Mouse (Mus musculus) heart, adult 2 months (tissue): ENCODE measurements around the gene Cbln3. TPM values are rescaled to one million over a fixed set of nuclear protein-coding genes. Genes with fewer than 3 reads are reported as not detected.

ENCODE experiments used
- DNase-seq, 2 experiments: peaks; one replicate each; pipeline ENCODE4 v3.0.0; 2021
- H3K27ac ChIP-seq: fragments of 200-600 bp; 2 replicates; pipeline ENCODE4 v1.8.1; 2022
- H3K27me3 ChIP-seq: fragments of 200-500 bp; 2 replicates; pipeline ENCODE4 v1.6.1; 2012; ENCODE audit warnings: mild to moderate bottlenecking, low read length, inconsistent platforms, mixed read lengths; ENCODE audit not compliant: control insufficient read depth, insufficient read depth
- H3K36me3 ChIP-seq: fragments of 200-500 bp; 2 replicates; pipeline ENCODE4 v1.6.1; 2012; ENCODE audit warnings: low read length, inconsistent platforms; ENCODE audit not compliant: control insufficient read depth, insufficient read depth
- H3K4me1 ChIP-seq: fragments of 200-500 bp; 2 replicates; pipeline ENCODE4 v1.6.1; 2011; ENCODE audit warnings: low read length; ENCODE audit not compliant: control insufficient read depth, insufficient read depth
- H3K4me3 ChIP-seq: fragments of 200-600 bp; 2 replicates; pipeline ENCODE4 v1.8.1; 2022
- H3K79me2 ChIP-seq: fragments of 200-500 bp; replicated peaks from 2 replicates; pipeline ENCODE4 v1.6.1; 2012; ENCODE audit warnings: mild to moderate bottlenecking, inconsistent platforms, low read length, moderate library complexity, mixed read lengths; ENCODE audit not compliant: control insufficient read depth, insufficient read depth
- H3K9ac ChIP-seq: fragments of 200-500 bp; 2 replicates; pipeline ENCODE4 v1.6.1; 2012; ENCODE audit warnings: low read depth, mild to moderate bottlenecking, control low read depth, inconsistent platforms, low read length, mixed read lengths
- CTCF ChIP-seq: fragments of 200-600 bp; IDR thresholded peaks from 2 replicates; pipeline ENCODE4 v1.8.1; 2022; ENCODE audit warnings: antibody characterized with exemption, mild to moderate bottlenecking, moderate library complexity
- EP300 ChIP-seq: fragments of 200-500 bp; IDR thresholded peaks from 2 replicates; pipeline ENCODE4 v1.6.1; 2011; ENCODE audit warnings: low read depth, low read length, control low read depth; ENCODE audit not compliant: insufficient read depth
- POLR2A ChIP-seq: fragments of 200-500 bp; IDR thresholded peaks from 2 replicates; pipeline ENCODE4 v1.6.1; 2011; ENCODE audit warnings: mild to moderate bottlenecking, low read depth, low read length, control low read depth; ENCODE audit not compliant: insufficient read depth
- WGBS: fragments of 180-500 bp; shearing (Covaris S2); methylation state at CpG from one replicate; pipeline ENCODE4 v1.1.7; 2018; 5-methylcytosine and 5-hydroxymethylcytosine counted together
- intact Hi-C: fragments of 180-260 bp; cut with DNase I; formaldehyde crosslinking; loops from one replicate; pipeline ENCODE4 v1.15.1; 2025
- polyA plus RNA-seq: library from polyadenylated mRNA; depleted of rRNA; stranded (reverse); fragments of >200 nt; gene quantifications from 2 replicates; pipeline ENCODE4 v1.2.3, GENCODE M21; 2012
- total RNA-seq, 2 experiments: library from RNA; stranded (reverse); gene quantifications; 2 replicates each; pipeline ENCODE4 v1.2.3; 2021

Cbln3 gene
- total and polyA plus RNA-seq, 3 experiments: 0.06 to 0.18 TPM; not detected in 1

- Histone ChIP-seq H3K27ac (peak overlapping the region; percentile 12; the same call in 1 of the 2 replicates), H3K79me2 (0 out of 2 replicates have a peak, but pooled peaks cover 3% of the 10 kb centered on the region), H3K9ac (peak overlapping the region; percentile 14; the same call in 1 of the 2 replicates), H3K27me3 (no peaks in the 10 kb centered on the region), H3K4me3 (peak overlapping the region; percentile 20; the same call in 1 of the 2 replicates), H3K4me1 (peaks cover 11% of the 10 kb centered on the region), H3K36me3 (no peaks in the 10 kb centered on the region)
- 36% methylated on average over 4 of the region's 4 CpGs for WGBS
- intact Hi-C loops: no loop called here
- no peak for TF ChIP-seq CTCF
- no peak for TF ChIP-seq EP300
- TF ChIP-seq POLR2A: 0 out of 2 replicates have a peak, but pooled peaks have one; percentile 19
- no peak for DNase-seq
Observed at GRCm38 (mm10) chr14:55857588-55857987, 26.6 kb downstream of the Cbln3 start.

GRCm38 (mm10) chr14:55855101-55855561, 29.1 kb downstream of the Cbln3 start:
- H3K27me3 ChIP-seq: no peaks in the 10 kb centered on the region
- 21% methylated on average over 4 of the region's 4 CpGs for WGBS
- peak; percentile 47 to 49 for DNase-seq

GRCm38 (mm10) chr14:55854406-55855100, 29.6 kb downstream of the Cbln3 start:
- intact Hi-C loops: no loop called here
- H3K27me3 ChIP-seq: no peaks in the 10 kb centered on the region
- 14% methylated on average over 9 of the region's 9 CpGs for WGBS

More at GRCm38 (mm10) chr14:55855101-55855561, 29.1 kb downstream of the Cbln3 start:
- Histone ChIP-seq H3K27ac (peak overlapping the region; percentile 82), H3K79me2 (0 out of 2 replicates have a peak, but pooled peaks cover 3% of the 10 kb centered on the region), H3K4me1 (peaks cover 11% of the 10 kb centered on the region), H3K36me3 (no peaks in the 10 kb centered on the region), H3K4me3 (peak overlapping the region; percentile 71), H3K9ac (peak overlapping the region; percentile 86)
- no peak for TF ChIP-seq EP300
- no peak for TF ChIP-seq CTCF
- no peak for TF ChIP-seq POLR2A
- intact Hi-C loops: no loop called here

GRCm38 (mm10) chr14:55853621-55854285, 30.4 kb downstream of the Cbln3 start, which contains the start of gene Nynrin:
Nynrin (plus strand) TSS chr14:55854010.
- Histone ChIP-seq H3K79me2 (0 out of 2 replicates have a peak, but pooled peaks cover 1% of the 10 kb centered on the region), H3K27ac (peak within 1 kb of the TSS; percentile 82), H3K27me3 (no peaks in the 10 kb centered on the region), H3K4me1 (peaks cover 11% of the 10 kb centered on the region), H3K36me3 (no peaks in the 10 kb centered on the region), H3K4me3 (peak within 1 kb of the TSS; percentile 71), H3K9ac (peak within 1 kb of the TSS; percentile 86)
- peak; percentile 81 to 83 for DNase-seq
- 7% methylated on average over 30 of the region's 33 CpGs for WGBS
- intact Hi-C loops: loop anchor here (2.0 kb wide), 1 partner anchor 19 kb away; no protein-coding TSS in a partner anchor
- TF ChIP-seq POLR2A (no peak), EP300 (no peak), CTCF (no peak)

More at GRCm38 (mm10) chr14:55854406-55855100, 29.6 kb downstream of the Cbln3 start:
- Histone ChIP-seq H3K4me1 (peaks cover 11% of the 10 kb centered on the region), H3K9ac (peak overlapping the region; percentile 86), H3K36me3 (no peaks in the 10 kb centered on the region), H3K27ac (peak overlapping the region; percentile 82), H3K4me3 (peak overlapping the region; percentile 71), H3K79me2 (0 out of 2 replicates have a peak, but pooled peaks cover 3% of the 10 kb centered on the region)
- TF ChIP-seq POLR2A (no peak), CTCF (no peak), EP300 (no peak)
- peak in 1 of 2 experiments; percentile 55 for DNase-seq

- intact Hi-C loops: loop anchor here (2.0 kb wide), 1 partner anchor 18 kb away; no protein-coding TSS in a partner anchor
- 35% methylated on average over 11 of the region's 11 CpGs for WGBS
- H3K4me3 ChIP-seq: no peak overlapping the region
- DNase-seq: no peak
- no peak for TF ChIP-seq CTCF
- no peak for TF ChIP-seq EP300
- TF ChIP-seq POLR2A: no peak
- no peaks in the 10 kb centered on the region for H3K27me3 ChIP-seq
- H3K79me2 ChIP-seq: 0 out of 2 replicates have a peak, but pooled peaks cover 1% of the 10 kb centered on the region
- no peaks in the 10 kb centered on the region for H3K36me3 ChIP-seq
- H3K4me1 ChIP-seq: peaks cover 10% of the 10 kb centered on the region
- H3K9ac ChIP-seq: 0 out of 2 replicates have a peak overlapping the region, but pooled peaks have one; percentile 86
- peak overlapping the region; percentile 2 for H3K27ac ChIP-seq
Observed at GRCm38 (mm10) chr14:55852646-55853551, 31.3 kb downstream of the Cbln3 start.
